Mouse (Mus musculus) ES-Bruce4 (cell line): ENCODE data around the gene Ghr.

ENCODE experiments used
- CTCF ChIP-seq: IDR thresholded peaks from one replicate; pipeline ENCODE4 v1.8.1; 2011; ENCODE audit warnings: low read depth, low read length
- EP300 ChIP-seq: IDR thresholded peaks from 2 replicates; pipeline ENCODE4 v1.6.1; 2011; ENCODE audit warnings: low read depth, low read length; ENCODE audit not compliant: insufficient read depth
- POLR2A ChIP-seq: IDR thresholded peaks from one replicate; pipeline ENCODE4 v1.8.1; 2011; ENCODE audit warnings: low read length; ENCODE audit not compliant: insufficient read depth

DNA sequence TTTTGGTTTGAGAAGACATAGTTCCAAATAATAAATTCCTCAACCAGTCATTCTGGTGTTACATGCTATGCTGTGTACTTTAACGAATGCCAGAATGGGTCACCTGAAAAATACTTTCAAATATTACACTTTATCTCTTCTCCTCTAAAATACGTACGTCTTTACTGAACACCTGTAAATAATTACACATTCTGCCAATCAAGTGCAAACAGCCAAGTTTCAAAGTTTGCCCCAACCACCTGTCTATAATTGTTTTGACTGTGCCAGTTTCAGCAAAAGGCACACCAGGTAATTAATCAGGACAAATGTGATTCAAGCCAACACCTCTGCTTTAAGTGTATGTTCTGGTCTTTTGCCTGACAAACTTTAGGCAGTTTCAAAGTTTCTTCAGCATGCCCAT lies 94.7 kb downstream of the Ghr start:
- TF ChIP-seq CTCF (no peak), POLR2A (no peak), EP300 (no peak)
